Mouse (Mus musculus) brain, embryonic 14.5 days (tissue): ENCODE measurements around the gene Eral1. TPM values are rescaled to one million over a fixed set of nuclear protein-coding genes. Genes with fewer than 3 reads are reported as not detected.

ENCODE experiments used
- DNase-seq: peaks from one replicate; pipeline ENCODE4 v3.0.0-alpha.2; 2011; ENCODE audit warnings: low read depth
- CTCF ChIP-seq: fragments of 200-500 bp; IDR thresholded peaks from 2 replicates; pipeline ENCODE4 v1.5.1; 2012; ENCODE audit warnings: inconsistent platforms, mild to moderate bottlenecking, moderate library complexity, borderline replicate concordance; ENCODE audit not compliant: insufficient read depth, insufficient read length; ENCODE audit errors: extremely low read depth
- POLR2A ChIP-seq: fragments of 200-500 bp; IDR thresholded peaks from 2 replicates; pipeline ENCODE4 v1.6.1; 2012; ENCODE audit warnings: mild to moderate bottlenecking, inconsistent platforms, borderline replicate concordance; ENCODE audit not compliant: poor library complexity, insufficient read depth, insufficient read length, severe bottlenecking; ENCODE audit errors: extremely low read depth
- polyA plus RNA-seq: library from polyadenylated mRNA; depleted of rRNA; stranded (reverse); fragments of >200 nt; gene quantifications from 2 replicates; pipeline ENCODE4 v1.2.3, GENCODE M21; 2012

The Eral1 gene
- polyA plus RNA-seq, 1 experiment: 31.5 TPM

DNA sequence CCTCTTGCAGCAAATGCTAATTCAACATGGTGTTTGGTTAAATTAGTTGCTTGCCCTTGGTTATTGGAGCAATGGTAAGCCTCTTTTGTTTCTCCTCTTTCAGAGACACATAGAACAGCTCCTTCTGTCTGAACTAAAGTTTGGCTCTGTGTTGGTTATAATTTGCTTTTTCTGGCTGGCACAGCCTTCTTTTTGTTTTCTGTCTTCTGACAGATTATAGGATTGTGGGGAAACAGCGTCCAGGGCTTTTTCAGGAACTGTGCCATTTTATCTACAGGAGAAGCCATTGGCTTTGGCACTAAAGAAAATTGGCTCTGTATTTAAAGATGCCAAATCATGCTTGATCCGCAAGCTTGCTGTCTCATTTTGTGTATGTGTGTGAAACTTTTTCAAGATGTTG is 33.4 kb upstream of the Eral1 start:
- DNase-seq: peak; percentile 85
- no peak for TF ChIP-seq CTCF
- TF ChIP-seq POLR2A: no peak

DNA sequence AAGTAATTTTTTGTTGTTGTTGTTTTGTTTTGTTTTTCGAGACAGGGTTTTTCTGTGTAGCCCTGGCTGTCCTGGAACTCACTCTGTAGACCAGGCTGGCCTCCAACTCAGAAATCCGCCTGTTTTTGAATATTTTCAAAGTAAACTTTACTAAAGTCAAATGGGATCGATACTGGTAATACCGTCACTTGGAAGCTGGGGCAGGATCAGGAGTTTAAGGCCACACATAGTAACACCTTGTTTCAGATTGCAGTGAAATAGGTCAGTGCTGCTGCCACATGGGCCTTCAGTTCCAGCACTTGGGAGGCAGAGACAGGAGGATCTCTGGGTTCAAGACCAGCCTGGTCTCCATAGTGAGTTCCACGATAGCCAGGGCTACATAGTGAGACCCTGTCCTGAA is 24.3 kb upstream of the Eral1 start:
- no peak for TF ChIP-seq CTCF
- TF ChIP-seq POLR2A: no peak
- DNase-seq: no peak

DNA sequence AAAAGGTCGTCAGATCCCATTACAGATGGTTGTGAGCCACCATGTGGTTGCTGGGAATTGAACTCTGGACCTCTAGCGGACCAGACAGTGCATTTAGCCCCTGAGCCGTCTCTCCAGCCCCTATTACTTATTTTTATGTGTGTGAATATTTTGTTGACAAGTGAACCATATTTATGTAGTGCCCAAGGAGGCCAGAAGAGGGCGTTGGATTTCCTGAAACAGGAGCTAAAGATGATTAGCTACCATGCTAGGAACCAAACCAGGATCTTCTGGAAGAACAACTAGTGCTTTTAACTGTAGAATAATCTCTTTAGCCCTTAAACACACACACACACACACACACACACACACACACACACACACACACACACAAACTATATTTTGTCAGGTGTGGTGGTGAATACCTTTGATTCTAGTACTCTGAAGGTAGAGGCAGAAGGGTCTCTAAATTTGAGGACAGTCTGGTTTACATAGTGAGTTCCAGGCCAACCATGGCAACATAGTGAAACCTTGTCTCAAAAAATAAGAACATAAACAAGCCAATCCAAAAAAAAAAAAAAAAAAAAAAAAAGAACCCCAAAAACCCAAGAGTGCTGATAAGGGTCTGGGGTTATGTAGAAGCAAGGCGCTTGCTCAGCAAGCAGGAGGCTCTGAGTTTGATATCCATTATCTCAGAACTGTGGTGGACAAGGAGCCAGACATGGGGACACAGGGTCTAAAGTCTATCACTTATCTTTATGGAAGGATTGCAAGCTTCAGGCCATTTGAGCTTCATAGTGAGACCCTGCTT is 23.0 kb upstream of the Eral1 start:
- DNase-seq: no peak
- no peak for TF ChIP-seq POLR2A
- no peak for TF ChIP-seq CTCF

DNA sequence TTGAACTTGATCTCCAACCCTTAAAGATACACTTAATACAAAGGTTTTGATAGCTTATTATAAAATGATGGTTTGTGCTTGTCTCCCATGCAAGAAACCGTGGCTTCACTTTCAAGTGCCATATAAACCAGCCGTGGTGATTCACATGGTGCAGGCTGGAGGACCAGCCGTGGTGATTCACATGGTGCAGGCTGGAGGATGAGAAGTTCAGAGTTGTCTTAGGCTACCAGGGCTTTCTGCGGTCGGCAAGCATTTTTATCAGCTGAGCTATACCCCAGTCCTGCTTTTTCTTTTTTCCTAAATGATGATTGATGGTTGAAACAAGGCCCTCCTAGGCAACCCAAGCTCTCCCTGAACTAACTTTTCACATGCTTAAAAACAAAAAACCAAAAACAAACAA is 22.0 kb upstream of the Eral1 start:
- DNase-seq: no peak
- no peak for TF ChIP-seq CTCF
- TF ChIP-seq POLR2A: no peak

DNA sequence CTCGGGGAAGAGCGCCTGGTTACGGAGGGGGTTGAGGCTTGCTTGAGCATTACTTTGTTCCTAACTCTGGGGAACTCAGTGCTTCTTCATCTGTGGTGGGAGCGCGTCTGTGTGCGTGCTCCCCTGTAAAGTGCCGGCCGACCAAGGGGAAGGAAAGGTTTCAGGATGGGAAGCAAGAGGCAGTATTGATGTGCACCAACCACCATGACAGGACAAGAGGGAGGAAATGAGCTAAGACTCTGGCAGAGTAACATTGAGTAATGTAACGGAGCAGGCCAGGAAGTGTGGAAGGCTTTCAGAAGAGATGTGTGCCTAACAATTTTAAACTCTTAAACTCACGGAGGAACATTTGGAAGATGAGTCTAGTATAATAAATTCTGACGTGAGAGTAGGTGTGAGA is 20.6 kb upstream of the Eral1 start:
- no peak for DNase-seq
- no peak for TF ChIP-seq CTCF
- no peak for TF ChIP-seq POLR2A

DNA sequence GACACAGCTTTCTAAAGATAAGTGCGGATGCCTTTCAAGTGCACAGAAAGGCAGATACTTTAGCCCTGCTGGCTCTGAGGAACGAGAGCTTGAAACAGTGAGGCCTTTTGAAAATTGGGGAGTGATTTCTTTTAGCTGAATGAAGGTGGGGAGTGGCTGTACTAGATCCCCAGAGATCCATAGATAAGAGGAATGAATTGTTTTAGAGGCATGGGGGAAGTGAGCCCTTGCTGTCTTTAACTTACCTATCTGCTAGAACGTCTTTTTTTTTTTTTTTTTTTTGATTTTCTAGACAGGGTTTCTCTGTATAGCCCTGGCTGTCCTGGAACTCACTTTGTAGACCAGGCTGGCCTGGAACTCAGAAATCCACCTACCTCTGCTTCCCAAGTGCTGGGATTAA is 16.9 kb upstream of the Eral1 start:
- DNase-seq: no peak

DNA sequence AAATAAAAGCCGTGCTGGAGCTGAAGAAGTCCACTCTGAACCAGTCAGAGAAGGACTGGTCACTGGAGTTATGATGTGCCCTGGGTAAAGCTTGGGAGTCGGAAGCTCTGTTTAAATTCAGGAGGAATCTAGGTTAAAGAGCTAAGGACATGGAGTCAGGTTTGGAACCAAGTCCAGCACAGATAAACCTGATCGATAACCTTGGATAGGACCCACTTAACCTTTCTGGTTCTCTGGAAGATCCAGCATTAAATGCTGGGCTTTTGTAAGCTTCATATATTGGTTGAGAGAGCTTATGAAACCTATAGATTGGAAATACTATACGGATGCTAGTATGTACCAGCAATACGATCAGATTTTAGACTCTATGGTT is 14.9 kb upstream of the Eral1 start:
- no peak for TF ChIP-seq POLR2A
- TF ChIP-seq CTCF: no peak
- DNase-seq: no peak

More for the DNA sequence above, 16.9 kb upstream of the Eral1 start:
- TF ChIP-seq POLR2A (no peak), CTCF (no peak)

DNA sequence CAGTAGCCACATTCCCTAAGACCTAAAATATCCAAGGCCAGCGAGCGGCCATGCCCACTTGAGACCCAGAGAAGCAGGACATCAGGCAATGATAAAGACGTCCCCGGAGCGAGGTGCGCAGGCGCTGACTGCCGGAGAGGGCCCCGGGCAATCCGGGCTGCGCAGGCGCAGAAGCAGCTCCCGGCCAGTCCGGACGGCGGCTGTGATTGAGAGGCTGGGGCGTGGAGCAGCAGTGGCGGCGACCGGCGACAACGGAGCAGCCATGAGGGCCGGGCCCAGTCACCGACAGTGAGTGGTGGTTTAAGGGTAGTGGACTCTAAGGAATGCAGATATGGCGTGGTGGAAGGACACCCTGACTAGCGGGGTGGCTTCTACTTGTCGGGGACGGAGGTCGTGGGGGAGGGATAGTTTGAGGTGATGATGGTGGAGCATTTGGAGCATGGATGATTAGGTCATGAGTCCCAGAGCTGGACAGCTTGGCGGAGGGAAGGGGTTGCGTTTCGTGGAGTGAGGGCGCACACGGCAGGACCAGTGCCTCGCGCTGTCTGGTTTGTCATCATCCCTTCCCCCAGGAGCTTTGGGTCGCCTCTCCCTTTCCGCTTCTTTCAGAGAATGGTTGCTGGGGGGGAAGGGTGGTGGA is 14.4 kb upstream of the Eral1 start, which contains the start of gene Fam222b:
TSS of gene Fam222b (plus strand) at position 157 of the 640 bp plus-strand sequence.
- peak; percentile 96 for DNase-seq
- peak; percentile 81 for TF ChIP-seq POLR2A
- TF ChIP-seq CTCF: no peak

DNA sequence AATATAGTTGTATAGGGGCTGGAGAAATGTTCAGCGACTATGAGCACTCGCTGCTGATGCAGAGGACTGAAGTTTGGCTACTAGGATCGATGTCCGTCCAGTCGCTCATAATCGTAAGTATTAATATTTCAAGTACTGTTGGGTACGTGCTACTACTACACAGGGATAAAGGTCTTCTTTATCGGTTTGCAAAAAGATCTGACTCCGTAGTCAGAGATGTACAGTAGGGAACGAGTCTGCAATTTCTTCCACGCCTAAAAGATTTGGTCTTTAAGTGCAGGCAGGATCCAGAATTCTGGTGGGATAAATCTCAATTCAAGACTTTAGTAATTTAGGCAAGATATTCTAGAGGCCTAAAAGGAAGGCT is 13.9 kb upstream of the Eral1 start:
- DNase-seq: no peak
- no peak for TF ChIP-seq POLR2A
- no peak for TF ChIP-seq CTCF

DNA sequence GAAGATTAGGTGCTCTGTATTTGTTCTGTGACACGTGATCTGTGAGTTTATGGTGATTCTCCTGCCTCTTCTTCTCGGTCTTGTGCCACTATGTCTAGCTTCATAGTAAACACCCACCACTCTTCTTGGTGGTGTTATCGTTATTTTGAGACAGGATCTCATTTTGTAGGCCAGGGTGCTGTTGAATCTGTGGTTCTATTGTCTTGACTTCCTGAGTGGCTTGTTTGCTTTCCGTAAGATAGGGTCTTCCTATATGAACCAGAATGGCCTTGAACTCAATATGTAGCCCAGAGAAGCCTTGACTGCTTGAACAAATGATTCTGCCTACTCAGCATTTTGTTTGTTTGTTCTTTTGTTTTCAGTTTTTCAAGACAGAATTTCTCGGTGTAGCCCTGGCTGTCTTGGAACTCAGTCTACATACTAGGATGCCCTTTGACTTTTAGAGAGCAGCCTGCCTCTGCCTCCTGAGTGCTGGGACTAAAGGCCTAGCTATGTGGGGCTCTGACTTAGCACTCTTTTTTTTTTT is 7.6 kb upstream of the Eral1 start:
- DNase-seq: no peak
- TF ChIP-seq POLR2A (no peak), CTCF (no peak)

DNA sequence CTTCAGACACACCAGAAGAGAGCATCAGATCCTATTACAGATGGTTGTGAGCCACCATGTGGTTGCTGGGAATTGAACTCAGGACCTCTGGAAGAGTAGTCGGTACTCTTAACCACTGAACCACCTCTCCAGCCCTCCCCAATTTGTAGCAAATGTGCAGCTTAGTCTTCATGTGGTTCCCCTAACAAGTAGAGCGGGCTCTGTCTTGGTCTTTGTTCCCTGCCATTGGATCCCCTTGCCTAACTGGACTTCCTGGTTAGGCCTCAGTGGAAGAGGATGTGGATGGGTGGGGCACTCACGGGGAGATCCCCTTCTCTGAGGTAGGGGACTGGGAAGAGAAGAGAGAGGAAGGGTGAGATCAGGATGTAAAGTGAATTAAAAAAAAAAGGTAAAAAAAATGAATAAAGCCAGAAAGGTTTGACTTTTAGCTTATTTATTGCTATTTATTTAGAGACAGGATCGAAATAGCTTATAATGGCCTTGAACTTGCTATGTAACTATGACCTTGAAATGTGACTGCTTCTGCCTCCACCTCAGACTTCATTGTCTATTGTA is 6.8 kb upstream of the Eral1 start:
- no peak for TF ChIP-seq CTCF
- no peak for TF ChIP-seq POLR2A
- DNase-seq: no peak
